Mouse (Mus musculus): Measurements from ENCODE around the gene Pkd1l3. TPM values are rescaled to one million over a fixed set of nuclear protein-coding genes. Genes with fewer than 3 reads are reported as not detected.

The Pkd1l3 gene
- total RNA-seq, 2 experiments from 2014 or later = 0.23 TPM; not detected in 1

DNA sequence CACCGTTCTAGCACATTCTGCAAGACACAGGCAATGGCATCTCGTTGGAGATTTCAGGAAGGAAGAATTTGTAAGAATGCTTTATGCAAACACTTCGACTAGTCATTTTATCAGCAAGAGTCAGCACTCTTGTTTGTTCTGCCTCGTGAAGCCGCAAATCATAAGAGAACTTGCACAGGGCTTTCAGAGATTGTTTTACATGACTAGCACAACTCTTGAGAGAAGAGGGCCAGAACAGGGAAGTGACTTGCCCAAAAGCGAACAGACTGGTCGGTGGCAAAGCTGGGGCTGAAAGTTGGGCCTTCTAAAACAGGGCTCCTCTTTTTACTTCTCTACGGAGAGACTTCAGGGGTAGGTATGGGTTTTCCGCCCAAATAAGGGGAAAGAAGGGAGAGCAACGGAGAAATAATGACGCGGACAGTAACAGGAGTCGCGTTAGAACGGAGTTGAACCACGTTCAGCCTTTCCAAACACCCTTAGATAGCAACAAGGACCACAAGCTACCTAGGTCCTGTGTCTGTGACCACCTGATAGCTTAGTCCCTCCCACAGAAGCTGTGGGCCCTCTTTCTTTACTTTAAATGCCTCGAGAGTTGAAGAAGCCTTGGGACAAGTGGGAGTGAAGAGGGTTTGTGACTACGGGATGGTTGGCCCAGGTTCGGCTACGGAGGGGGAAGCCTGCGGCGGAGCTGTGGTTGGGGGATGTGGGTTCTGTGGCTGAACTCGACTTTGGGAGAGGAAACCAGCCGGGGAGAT, 90.4 kb downstream of the Pkd1l3 start:
- DNase-seq = no peak

DNA sequence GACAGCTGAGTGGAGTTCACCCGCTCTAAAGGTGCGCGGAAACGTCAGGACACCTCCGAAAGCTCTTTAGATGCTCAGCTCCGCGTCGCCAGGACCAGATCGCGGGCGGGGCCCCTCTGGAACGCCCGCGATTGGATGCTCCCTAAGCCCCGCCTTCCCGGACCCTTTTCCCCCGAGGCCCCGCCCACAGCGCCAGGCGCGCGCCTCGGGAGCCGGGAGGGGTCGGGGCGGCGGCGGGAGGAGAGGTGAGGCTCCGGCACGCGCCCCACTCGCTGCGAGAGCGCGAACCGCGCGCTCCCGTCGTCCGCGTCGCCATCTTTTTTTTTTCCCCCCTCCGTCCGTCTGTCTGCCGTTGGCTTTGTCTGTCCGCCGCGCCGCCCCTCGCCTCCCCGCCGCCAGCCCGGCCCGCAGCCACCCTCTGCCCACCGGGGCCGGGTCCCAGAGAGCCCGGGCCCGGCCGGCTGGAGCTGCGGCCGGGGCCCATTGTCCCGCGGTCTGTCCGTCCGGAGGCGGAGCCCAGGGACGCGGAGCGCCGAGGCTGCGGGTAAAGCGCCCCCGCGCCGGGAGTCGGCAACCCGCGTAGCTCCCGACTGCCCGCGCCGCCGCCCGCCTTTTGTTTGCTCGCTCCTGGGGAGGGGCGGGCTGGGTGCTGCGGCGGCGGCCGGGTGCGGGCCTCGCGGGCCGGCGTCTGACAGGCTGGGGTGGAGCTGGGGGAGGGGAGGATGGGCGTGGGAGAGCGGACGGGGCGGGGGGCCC, 91.2 kb downstream of the Pkd1l3 start, which contains the start of gene Zfp821:
TSS of gene Zfp821 (plus strand) at position 227 of the 756 bp plus-strand sequence.
- peak; percentile 91 for DNase-seq

GRCm38 (mm10) chr8:109706076-109706873, 92.0 kb downstream of the Pkd1l3 start:
- DNase-seq = peak; percentile 12

DNA sequence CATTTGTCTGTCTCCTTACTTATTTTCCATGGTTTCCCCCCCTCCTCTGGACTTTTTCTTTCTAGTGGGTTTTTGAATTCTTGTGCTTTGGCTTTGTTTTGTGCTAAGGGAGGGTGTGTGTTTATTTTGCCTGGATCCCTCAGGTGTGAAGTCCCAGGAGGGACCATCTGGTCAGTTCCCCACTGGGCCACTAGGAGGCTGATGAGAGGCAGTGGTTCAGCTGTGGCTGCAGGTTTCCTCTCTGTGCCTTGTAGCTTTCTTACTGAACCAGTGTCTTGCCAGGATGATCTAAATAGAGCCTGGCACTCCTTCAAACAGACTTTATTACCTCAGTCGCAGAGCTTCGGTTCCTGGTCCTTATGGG, 92.5 kb downstream of the Pkd1l3 start:
- DNase-seq = peak; percentile 71

- DNase-seq = no peak
Observed at GRCm38 (mm10) chr8:109707921-109708320, 93.6 kb downstream of the Pkd1l3 start.

DNA sequence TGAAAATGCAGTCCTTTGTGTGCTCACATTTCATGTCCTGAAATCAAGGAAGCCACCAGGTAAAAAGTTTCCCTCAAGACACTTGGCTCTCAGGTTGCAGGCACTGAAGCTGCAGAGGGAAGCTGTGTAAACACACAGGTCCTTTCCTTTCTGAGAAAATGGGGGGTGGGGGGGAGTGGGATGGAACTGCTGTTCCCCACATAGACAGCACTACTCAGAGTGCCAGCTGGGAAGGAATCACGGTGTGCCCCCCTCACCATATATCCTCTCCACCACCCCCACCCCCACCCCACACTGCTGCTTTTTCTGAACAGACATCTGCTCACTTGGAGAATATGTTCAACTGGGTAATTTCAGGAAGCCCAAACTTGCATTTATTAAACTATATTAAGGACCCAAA, 98.2 kb downstream of the Pkd1l3 start:
- no peak for DNase-seq

GRCm38 (mm10) chr8:109714961-109715360, 100.6 kb downstream of the Pkd1l3 start:
- DNase-seq = no peak

Other genes with a start within 250 kb of the Pkd1l3 start
- gene Pmfbp1, start 120.5 kb upstream of the Pkd1l3 start, total RNA-seq (2021) = not detected
- 10 to 100 TPM; 12.9 to 13.6 TPM for gene Dhx38, start 48.7 kb upstream of the Pkd1l3 start, total RNA-seq (2021)
- 1 to 10 TPM; 6.9 to 7.7 TPM for gene Txnl4b, start 48.6 kb upstream of the Pkd1l3 start, total RNA-seq (2021)
- 1 to 10 TPM; 8.3 to 9.7 TPM for gene Hp, start 35.3 kb upstream of the Pkd1l3 start, total RNA-seq (2021)
- 10 to 100 TPM; 13.1 to 13.4 TPM for gene Dhodh, start 5.8 kb upstream of the Pkd1l3 start, total RNA-seq (2021)
- 10 to 100 TPM; 32.3 to 40.7 TPM for gene Ist1, start 78.7 kb downstream of the Pkd1l3 start, total RNA-seq (2021)
- 1 to 10 TPM; 7.5 to 9.5 TPM for gene Zfp821, start 91.0 kb downstream of the Pkd1l3 start, total RNA-seq (2021)
- 10 to 100 TPM; 25.1 to 25.4 TPM for gene Atxn1l, start 123.2 kb downstream of the Pkd1l3 start, total RNA-seq (2021)
- 10 to 100 TPM; 34.8 to 42.5 TPM for gene Ap1g1, start 164.0 kb downstream of the Pkd1l3 start, total RNA-seq (2021)